Mouse (Mus musculus) cortical plate, adult 2 months (tissue): Measurements from ENCODE around the gene Pla2g12a.

Experiments
- CTCF ChIP-seq: fragments of 200-500 bp; IDR thresholded peaks from 2 replicates; pipeline ENCODE4 v1.5.1; 2011; ENCODE audit warnings: mild to moderate bottlenecking, control low read depth, low read length; ENCODE audit not compliant: insufficient read depth; ENCODE audit errors: extremely low read depth
- POLR2A ChIP-seq: fragments of 200-500 bp; IDR thresholded peaks from 2 replicates; pipeline ENCODE4 v1.6.1; 2011; ENCODE audit warnings: mild to moderate bottlenecking, low read length, control low read depth; ENCODE audit not compliant: insufficient read depth; ENCODE audit errors: extremely low read depth

- TF ChIP-seq CTCF (no peak), POLR2A (no peak)
Measured at GRCm38 (mm10) chr3:129901271-129901809, 22.9 kb downstream of the Pla2g12a start, which contains the start of gene Casp6.
